Comparison of ENCODE assay signal across 9 mouse cellular contexts in the genomic region with DNA sequence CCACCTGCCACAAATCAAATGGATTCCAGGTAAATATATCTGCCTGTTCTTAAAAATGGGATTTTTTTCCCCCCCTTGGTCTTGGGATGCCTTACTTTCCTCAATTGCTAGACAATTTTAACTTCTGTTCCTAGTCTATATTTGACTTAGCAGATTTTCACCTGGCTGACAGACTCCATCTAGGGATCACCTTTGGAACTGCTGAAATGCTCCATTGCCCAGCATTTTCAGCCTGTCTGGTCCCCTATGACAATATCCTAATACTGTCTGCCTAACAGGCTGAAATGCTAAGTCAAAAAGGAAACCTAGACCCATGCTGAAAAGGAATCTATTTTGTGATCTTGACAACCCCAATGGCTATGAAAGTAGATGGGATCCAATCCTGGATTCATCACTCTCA. TPM values are rescaled to one million over a fixed set of nuclear protein-coding genes. Genes with fewer than 3 reads are reported as not detected.
A peak's percentile ranks its signal among the peaks of the same experiment; 100 is the strongest.
DNase-seq lines count a peak whose midpoint lies in the region; ATAC-seq and TF ChIP-seq lines count a peak whose summit lies in the region.
"Had no signal": no experiment of that assay in that cellular context is flagged by ENCODE, and none has a peak within 500 bp of the region (broad histone marks: within the 10 kb centered on the region; RNA-seq: fewer than 3 reads in every experiment).

No protein-coding gene starts in this region.

- no peak overlapping the region for H3K9ac ChIP-seq in hindbrain, embryonic 11.5 days (ENCODE audit: low read depth, low read length)
- H3K9ac ChIP-seq: neural tube, embryonic 12.5 days had no signal

- no peaks in the 10 kb centered on the region for H3K27me3 ChIP-seq in hindbrain, embryonic 11.5 days (ENCODE audit: control insufficient read depth, insufficient read depth, low read length)
- H3K27me3 ChIP-seq in hindbrain, embryonic 10.5 days (ENCODE audit: insufficient read depth, poor library complexity, severe bottlenecking): no peaks in the 10 kb centered on the region
- H3K27me3 ChIP-seq in E14TG2a.4 (ENCODE audit: insufficient read depth, low read length): no peaks in the 10 kb centered on the region
- H3K27me3 ChIP-seq: neural tube, embryonic 12.5 days had no signal

- TF ChIP-seq CTCF in E14TG2a.4 (conservative IDR thresholded peaks at IDR 0.05; ENCODE audit: low read length): peak; percentile 67

- no peaks in the 10 kb centered on the region for H3K9me3 ChIP-seq in hindbrain, embryonic 11.5 days (ENCODE audit: control insufficient read depth, low read length)
- no peaks in the 10 kb centered on the region for H3K9me3 ChIP-seq in hindbrain, embryonic 10.5 days
- no peaks in the 10 kb centered on the region for H3K9me3 ChIP-seq in E14TG2a.4 (ENCODE audit: low read length)
- H3K9me3 ChIP-seq: neural tube, embryonic 12.5 days had no signal

- no peak for ATAC-seq in hindbrain, embryonic 11.5 days (ENCODE audit: low FRiP score)

- intact Hi-C loops in gastrocnemius, postnatal 36 days (cut with DNase I): loop anchor here (5.0 kb wide), 1 partner anchor 167 kb away; no protein-coding TSS in a partner anchor

- no peak overlapping the region for H3K4me3 ChIP-seq in hindbrain, embryonic 11.5 days (ENCODE audit: low read depth, low read length)
- H3K4me3 ChIP-seq in hindbrain, embryonic 10.5 days: no peak overlapping the region
- no peak overlapping the region for H3K4me3 ChIP-seq in E14TG2a.4 (replicated peaks; ENCODE audit: low read length)
- H3K4me3 ChIP-seq: neural tube, embryonic 12.5 days had no signal

- H3K4me1 ChIP-seq in hindbrain, embryonic 11.5 days (replicated peaks; ENCODE audit: control insufficient read depth, insufficient read depth, low read length): no peaks in the 10 kb centered on the region
- H3K4me1 ChIP-seq in hindbrain, embryonic 10.5 days (replicated peaks): no peaks in the 10 kb centered on the region
- no peaks in the 10 kb centered on the region for H3K4me1 ChIP-seq in E14TG2a.4 (replicated peaks; ENCODE audit: low read depth, low read length)
- H3K4me1 ChIP-seq: neural tube, embryonic 12.5 days had no signal

- no peaks in the 10 kb centered on the region for H3K36me3 ChIP-seq in hindbrain, embryonic 11.5 days (ENCODE audit: control insufficient read depth, insufficient read depth, low read length)
- H3K36me3 ChIP-seq in hindbrain, embryonic 10.5 days: peaks cover 14% of the 10 kb centered on the region
- no peaks in the 10 kb centered on the region for H3K36me3 ChIP-seq in E14TG2a.4 (ENCODE audit: insufficient read depth, low read length)

- DNase-seq in hindbrain, embryonic 11.5 days (ENCODE audit: low spot score): peak; percentile 13
- no peak for DNase-seq in hindbrain, embryonic 10.5 days (ENCODE audit: low spot score)
- DNase-seq in 3T3-L1 (ENCODE audit: low read depth, low spot score) (peak; percentile 38), MN1 (ENCODE audit: low spot score) (no peak)
- peak; percentile 22 for DNase-seq in heart, postnatal 4 days
- peak; percentile 26 for DNase-seq in lung, postnatal 25 days (ENCODE audit: low spot score)
- DNase-seq in gastrocnemius, postnatal 36 days: no peak

- H3K27ac ChIP-seq in hindbrain, embryonic 11.5 days (ENCODE audit: low read depth, low read length): no peak overlapping the region
- H3K27ac ChIP-seq in hindbrain, embryonic 10.5 days: no peak overlapping the region
- H3K27ac ChIP-seq: neural tube, embryonic 12.5 days had no signal

- no peak overlapping the region for H3K4me2 ChIP-seq in hindbrain, embryonic 11.5 days (replicated peaks; ENCODE audit: low read depth, low read length)
- H3K4me2 ChIP-seq: neural tube, embryonic 12.5 days had no signal

RNA-seq across cellular contexts. Expression of gene Cfap300, which starts 31.7 kb away (rescaled TPM):
- polyA plus RNA-seq in hindbrain, embryonic 11.5 days (2014; fragmentation: Nextera tagmentation; extraction: Ambion mirVana): 18.1 and 19.7 TPM in 2 replicates
- polyA plus RNA-seq in hindbrain, embryonic 10.5 days (2016; fragmentation: Nextera tagmentation; extraction: Ambion mirVana): 17.9 and 19.9 TPM in 2 replicates
- 1 to 10 TPM; 1.2 to 1.5 TPM for total RNA-seq in heart, postnatal 4 days (2021)
- total RNA-seq in gastrocnemius, postnatal 36 days (2021): under 1 TPM; 0.26 to 0.37 TPM

RNA-seq across cellular contexts. Expression of gene Cep126, which starts 59.7 kb away (rescaled TPM):
- 5.8 and 6.6 TPM in 2 replicates for polyA plus RNA-seq in hindbrain, embryonic 11.5 days (2014; fragmentation: Nextera tagmentation; extraction: Ambion mirVana)
- polyA plus RNA-seq in hindbrain, embryonic 10.5 days (2016; fragmentation: Nextera tagmentation; extraction: Ambion mirVana): 2.8 TPM in 2 replicates
- total RNA-seq in heart, postnatal 4 days (2021): 1 to 10 TPM; 5.1 to 5.4 TPM
- under 1 TPM; 0.42 to 0.97 TPM for total RNA-seq in gastrocnemius, postnatal 36 days (2021)

Comparison
In these comparisons a context has a peak if more than half of its experiments do, and no peak if none do; other contexts are left out.
1. DNase-seq: peak in hindbrain, embryonic 11.5 days (single experiment), 3T3-L1 (single experiment), heart, postnatal 4 days (single experiment) and lung, postnatal 25 days (single experiment); none in hindbrain, embryonic 10.5 days (single experiment), MN1 (single experiment) and gastrocnemius, postnatal 36 days (0 of 2).